13 mouse cellular contexts compared by ENCODE assay signal in the genomic region with DNA sequence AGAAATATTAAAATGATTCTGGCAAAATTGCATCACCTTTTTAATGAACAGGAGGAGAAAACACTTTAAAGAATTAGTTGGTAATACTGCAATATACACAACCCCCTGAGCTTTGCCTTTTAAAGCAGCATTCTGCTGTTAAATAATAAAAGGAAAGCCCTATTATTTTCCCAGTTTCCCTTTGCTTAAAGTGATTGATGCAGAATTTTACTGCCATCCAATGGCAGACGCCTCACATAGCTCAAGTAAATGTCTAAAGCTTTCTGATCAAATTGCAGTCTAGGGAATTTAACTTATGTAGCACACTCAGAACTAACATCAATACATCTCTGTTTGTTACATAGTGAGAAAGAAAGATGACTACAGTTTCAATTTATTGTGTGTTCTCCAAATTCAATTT.
A peak's percentile ranks its signal among the peaks of the same experiment; 100 is the strongest.
DNase-seq lines count a peak whose midpoint lies in the region; ATAC-seq and TF ChIP-seq lines count a peak whose summit lies in the region.
"Had no signal": no experiment of that assay in that cellular context is flagged by ENCODE, and none has a peak within 500 bp of the region (broad histone marks: within the 10 kb centered on the region; RNA-seq: fewer than 3 reads in every experiment).

No protein-coding gene starts in this region.

- H3K4me1 ChIP-seq in heart, adult 2 months (ENCODE audit: control insufficient read depth, insufficient read depth, low read length), result no peaks in the 10 kb centered on the region
- H3K4me1 ChIP-seq in midbrain, embryonic 14.5 days (ENCODE audit: control insufficient read depth, insufficient read depth, low read length), result no peaks in the 10 kb centered on the region
- no peaks in the 10 kb centered on the region for H3K4me1 ChIP-seq in midbrain, embryonic 10.5 days
- H3K4me1 ChIP-seq in forebrain, postnatal 0 days (ENCODE audit: insufficient read depth), result no peaks in the 10 kb centered on the region
- H3K4me1 ChIP-seq: heart, embryonic 15.5 days; liver, embryonic 15.5 days had no signal

- H3K79me2 ChIP-seq in heart, adult 2 months (replicated peaks; ENCODE audit: control insufficient read depth, insufficient read depth, low read length), result no peaks in the 10 kb centered on the region

- TF ChIP-seq CTCF in heart, adult 2 months (IDR thresholded peaks at IDR 0.05), result 0 out of 2 replicates have a peak, but pooled peaks have one; percentile 5
- peak; percentile 64 for TF ChIP-seq CTCF in forebrain, postnatal 0 days (IDR thresholded peaks at IDR 0.05; ENCODE audit: low read depth)

- H3K9me3 ChIP-seq in midbrain, embryonic 14.5 days (ENCODE audit: control insufficient read depth, low read length), result no peaks in the 10 kb centered on the region
- no peaks in the 10 kb centered on the region for H3K9me3 ChIP-seq in midbrain, embryonic 10.5 days (replicated peaks)
- H3K9me3 ChIP-seq in forebrain, postnatal 0 days (ENCODE audit: low read length), result no peaks in the 10 kb centered on the region
- H3K9me3 ChIP-seq: heart, embryonic 15.5 days; liver, embryonic 15.5 days had no signal

- TF ChIP-seq POLR2A in heart, adult 2 months (IDR thresholded peaks at IDR 0.05; ENCODE audit: insufficient read depth, low read depth, low read length), result no peak

- 26% methylated on average over 1 of the region's 1 CpGs for WGBS in heart, adult 2 months
- WGBS in midbrain, embryonic 14.5 days, result 12% methylated on average over 1 of the region's 1 CpGs
- WGBS in midbrain, embryonic 10.5 days, result 37% methylated on average over 1 of the region's 1 CpGs
- 6% methylated on average over 1 of the region's 1 CpGs for WGBS in forebrain, postnatal 0 days

- no peak overlapping the region for H3K4me2 ChIP-seq in midbrain, embryonic 14.5 days (ENCODE audit: low read length)
- H3K4me2 ChIP-seq in forebrain, postnatal 0 days (ENCODE audit: low read depth), result no peak overlapping the region
- H3K4me2 ChIP-seq: heart, embryonic 15.5 days; liver, embryonic 15.5 days had no signal

- no peak for DNase-seq in heart, adult 2 months
- no peak for DNase-seq in heart, adult 18-20 months
- DNase-seq in midbrain, embryonic 14.5 days, result peak; percentile 78
- no peak for DNase-seq in midbrain, embryonic 10.5 days (ENCODE audit: low spot score)
- peak; percentile 63 for DNase-seq in forebrain, postnatal 0 days
- DNase-seq in gastrocnemius, adult 18-20 months (ENCODE audit: low spot score), result no peak
- DNase-seq: adrenal gland, postnatal 14 days; kidney, adult 2 months; layer of hippocampus, postnatal 36 days had no signal

- no peak overlapping the region for H3K9ac ChIP-seq in heart, adult 2 months (ENCODE audit: low read depth, low read length)
- no peak overlapping the region for H3K9ac ChIP-seq in midbrain, embryonic 14.5 days (replicated peaks; ENCODE audit: low read length)
- H3K9ac ChIP-seq in forebrain, postnatal 0 days, result no peak overlapping the region
- H3K9ac ChIP-seq: heart, embryonic 15.5 days; liver, embryonic 15.5 days had no signal

- peak; percentile 55; the same call in 1 of the 2 replicates for ATAC-seq in midbrain, embryonic 14.5 days (ENCODE audit: low FRiP score, low TSS enrichment)
- peak; percentile 67 for ATAC-seq in forebrain, postnatal 0 days
- ATAC-seq in megakaryocyte progenitor cell, adult 5-6 weeks (replicated peaks; ENCODE audit: poor library complexity), result no peak
- ATAC-seq in monocyte, adult 5-6 weeks (replicated peaks; ENCODE audit: insufficient number of reproducible peaks, low FRiP score, low TSS enrichment, poor library complexity, severe bottlenecking), result no peak

- H3K27ac ChIP-seq in heart, adult 2 months, result no peak overlapping the region
- H3K27ac ChIP-seq in midbrain, embryonic 14.5 days (replicated peaks; ENCODE audit: low read depth, low read length), result no peak overlapping the region
- no peak overlapping the region for H3K27ac ChIP-seq in midbrain, embryonic 10.5 days (replicated peaks)
- no peak overlapping the region for H3K27ac ChIP-seq in forebrain, postnatal 0 days (ENCODE audit: low read depth, low read length)
- H3K27ac ChIP-seq: heart, embryonic 15.5 days; liver, embryonic 15.5 days had no signal

- intact Hi-C loops in heart, adult 2 months (cut with DNase I), result no loop called here

- no peaks in the 10 kb centered on the region for H3K36me3 ChIP-seq in heart, adult 2 months (ENCODE audit: control insufficient read depth, insufficient read depth, low read length)
- no peaks in the 10 kb centered on the region for H3K36me3 ChIP-seq in midbrain, embryonic 14.5 days (ENCODE audit: control insufficient read depth, insufficient read depth, low read length)
- no peaks in the 10 kb centered on the region for H3K36me3 ChIP-seq in midbrain, embryonic 10.5 days
- no peaks in the 10 kb centered on the region for H3K36me3 ChIP-seq in forebrain, postnatal 0 days (ENCODE audit: insufficient read depth)
- H3K36me3 ChIP-seq: heart, embryonic 15.5 days; liver, embryonic 15.5 days had no signal

- TF ChIP-seq EP300 in heart, adult 2 months (IDR thresholded peaks at IDR 0.05; ENCODE audit: insufficient read depth, low read depth, low read length), result no peak

- no peaks in the 10 kb centered on the region for H3K27me3 ChIP-seq in heart, adult 2 months (ENCODE audit: control insufficient read depth, insufficient read depth, low read length)
- no peaks in the 10 kb centered on the region for H3K27me3 ChIP-seq in midbrain, embryonic 14.5 days (ENCODE audit: control insufficient read depth, insufficient read depth, low read length)
- H3K27me3 ChIP-seq in midbrain, embryonic 10.5 days (ENCODE audit: low read depth, poor library complexity, severe bottlenecking), result no peaks in the 10 kb centered on the region
- H3K27me3 ChIP-seq in forebrain, postnatal 0 days (ENCODE audit: insufficient read depth, low read length), result no peaks in the 10 kb centered on the region
- H3K27me3 ChIP-seq: heart, embryonic 15.5 days; liver, embryonic 15.5 days had no signal

- H3K4me3 ChIP-seq in heart, adult 2 months, result no peak overlapping the region
- H3K4me3 ChIP-seq in midbrain, embryonic 14.5 days (replicated peaks; ENCODE audit: low read depth, low read length), result no peak overlapping the region
- no peak overlapping the region for H3K4me3 ChIP-seq in midbrain, embryonic 10.5 days
- no peak overlapping the region for H3K4me3 ChIP-seq in forebrain, postnatal 0 days (ENCODE audit: low read depth, low read length)
- H3K4me3 ChIP-seq: heart, embryonic 15.5 days; liver, embryonic 15.5 days had no signal

Comparison
In these comparisons a context has a peak if more than half of its experiments do, and no peak if none do; other contexts are left out.
1. DNase-seq: peak in midbrain, embryonic 14.5 days (single experiment) and forebrain, postnatal 0 days (single experiment); none in heart, adult 2 months (0 of 2), heart, adult 18-20 months (0 of 2), midbrain, embryonic 10.5 days (single experiment) and gastrocnemius, adult 18-20 months (single experiment).
2. ATAC-seq: peak in midbrain, embryonic 14.5 days (single experiment) and forebrain, postnatal 0 days (single experiment); none in megakaryocyte progenitor cell, adult 5-6 weeks (single experiment) and monocyte, adult 5-6 weeks (single experiment).